Mouse (Mus musculus) neural tube, embryonic 11.5 days (tissue): ENCODE results near the gene Gm10803. TPM values are rescaled to one million over a fixed set of nuclear protein-coding genes. Genes with fewer than 3 reads are reported as not detected.

ENCODE experiments used
- ATAC-seq: fragments of 200-750 bp; cut with Nextera tagmentation; 2 replicates; pipeline ENCODE4 v1.8.0; 2017; ENCODE audit warnings: moderate number of reproducible peaks, mild to moderate bottlenecking, moderate TSS enrichment, moderate library complexity; ENCODE audit not compliant: insufficient read depth, low FRiP score, low TSS enrichment
- DNase-seq: peaks from one replicate; pipeline ENCODE4 v3.0.0-alpha.2; 2015; ENCODE audit warnings: low spot score
- H3K27ac ChIP-seq: fragments of 300-500 bp; sonication (generic); 2 replicates; pipeline ENCODE4 v1.5.1; 2014; ENCODE audit warnings: low read depth, mild to moderate bottlenecking, low read length
- H3K27me3 ChIP-seq: fragments of 300-500 bp; sonication (generic); 2 replicates; pipeline ENCODE4 v1.6.1; 2014; ENCODE audit warnings: mild to moderate bottlenecking, low read length, mixed read lengths; ENCODE audit not compliant: control insufficient read depth, insufficient read depth
- H3K36me3 ChIP-seq: fragments of 300-500 bp; sonication (generic); 2 replicates; pipeline ENCODE4 v1.6.1; 2014; ENCODE audit warnings: mild to moderate bottlenecking, low read length, moderate library complexity, mixed read lengths; ENCODE audit not compliant: control insufficient read depth, insufficient read depth
- H3K4me1 ChIP-seq: fragments of 300-500 bp; sonication (generic); 2 replicates; pipeline ENCODE4 v1.6.1; 2014; ENCODE audit warnings: low read length, mixed read lengths; ENCODE audit not compliant: control insufficient read depth, insufficient read depth
- H3K4me2 ChIP-seq: fragments of 300-500 bp; sonication (generic); 2 replicates; pipeline ENCODE4 v1.6.1; 2014; ENCODE audit warnings: low read depth, mild to moderate bottlenecking, moderate library complexity
- H3K4me3 ChIP-seq: fragments of 300-500 bp; sonication (generic); 2 replicates; pipeline ENCODE4 v1.5.1; 2014; ENCODE audit warnings: low read depth, low read length
- H3K9ac ChIP-seq: fragments of 300-500 bp; sonication (generic); 2 replicates; pipeline ENCODE4 v1.6.1; 2014; ENCODE audit warnings: mild to moderate bottlenecking, low read length
- H3K9me3 ChIP-seq: fragments of 300-500 bp; sonication (generic); 2 replicates; pipeline ENCODE4 v1.6.1; 2016; ENCODE audit warnings: low read length; ENCODE audit not compliant: control insufficient read depth
- WGBS: fragments of 180-500 bp; shearing (Covaris S2); extraction: QIAGEN DNeasy Blood & Tissue Kit; methylation state at CpG from one replicate; pipeline ENCODE4 v1.1.7; 2014; 5-methylcytosine and 5-hydroxymethylcytosine counted together
- polyA plus RNA-seq: library from polyadenylated mRNA; unstranded; fragments of >200 nt; fragmentation: Nextera tagmentation; extraction: Ambion mirVana; gene quantifications from 2 replicates; pipeline ENCODE4 v1.2.1, GENCODE M21; 2014

Gm10803 gene
- polyA plus RNA-seq, 1 experiment from 2014 or later, result not detected

GRCm38 (mm10) chr2:93533891-93534290, 26.5 kb upstream of the Gm10803 start:
- Histone ChIP-seq H3K27ac (no peak overlapping the region), H3K27me3 (no peaks in the 10 kb centered on the region), H3K9me3 (no peaks in the 10 kb centered on the region), H3K4me1 (no peaks in the 10 kb centered on the region), H3K4me3 (no peak overlapping the region), H3K36me3 (no peaks in the 10 kb centered on the region), H3K4me2 (no peak overlapping the region), H3K9ac (no peak overlapping the region)
- 87% methylated on average over 7 of the region's 7 CpGs for WGBS
- no peak for DNase-seq
- no peak for ATAC-seq

- Histone ChIP-seq H3K4me3 (no peak overlapping the region), H3K36me3 (no peaks in the 10 kb centered on the region), H3K4me1 (no peaks in the 10 kb centered on the region), H3K9ac (no peak overlapping the region), H3K27ac (no peak overlapping the region), H3K4me2 (no peak overlapping the region), H3K27me3 (no peaks in the 10 kb centered on the region), H3K9me3 (no peaks in the 10 kb centered on the region)
- 52% methylated on average over 3 of the region's 3 CpGs for WGBS
- DNase-seq (no peak), ATAC-seq (no peak)
Observed at GRCm38 (mm10) chr2:93537385-93537967, 22.9 kb upstream of the Gm10803 start.

- Histone ChIP-seq H3K9me3 (no peaks in the 10 kb centered on the region), H3K4me1 (no peaks in the 10 kb centered on the region), H3K4me3 (no peak overlapping the region), H3K36me3 (no peaks in the 10 kb centered on the region), H3K4me2 (no peak overlapping the region), H3K9ac (no peak overlapping the region), H3K27ac (no peak overlapping the region), H3K27me3 (no peaks in the 10 kb centered on the region)
- 34% methylated on average over 6 of the region's 6 CpGs for WGBS
- DNase-seq (no peak), ATAC-seq (no peak)
Observed at GRCm38 (mm10) chr2:93538140-93538539, 22.2 kb upstream of the Gm10803 start.

GRCm38 (mm10) chr2:93541771-93542170, 18.6 kb upstream of the Gm10803 start:
- no peak overlapping the region for H3K4me3 ChIP-seq
- H3K9ac ChIP-seq, result no peak overlapping the region
- no peak overlapping the region for H3K4me2 ChIP-seq
- ATAC-seq (no peak), DNase-seq (no peak)
- H3K36me3 ChIP-seq, result no peaks in the 10 kb centered on the region
- no peaks in the 10 kb centered on the region for H3K27me3 ChIP-seq
- H3K27ac ChIP-seq, result no peak overlapping the region
- no peaks in the 10 kb centered on the region for H3K4me1 ChIP-seq
- no peaks in the 10 kb centered on the region for H3K9me3 ChIP-seq
- 84% methylated on average over 2 of the region's 2 CpGs for WGBS

GRCm38 (mm10) chr2:93552676-93553521, 7.5 kb upstream of the Gm10803 start:
- Histone ChIP-seq H3K36me3 (no peaks in the 10 kb centered on the region), H3K27me3 (no peaks in the 10 kb centered on the region), H3K9me3 (no peaks in the 10 kb centered on the region), H3K9ac (no peak overlapping the region), H3K27ac (no peak overlapping the region), H3K4me2 (no peak overlapping the region), H3K4me1 (no peaks in the 10 kb centered on the region), H3K4me3 (no peak overlapping the region)
- no peak for ATAC-seq
- 70% methylated on average over 10 of the region's 10 CpGs for WGBS
- no peak for DNase-seq

- Histone ChIP-seq H3K9ac (no peak overlapping the region), H3K36me3 (no peaks in the 10 kb centered on the region), H3K4me1 (no peaks in the 10 kb centered on the region), H3K4me2 (no peak overlapping the region), H3K9me3 (no peaks in the 10 kb centered on the region), H3K4me3 (no peak overlapping the region), H3K27ac (no peak overlapping the region), H3K27me3 (no peaks in the 10 kb centered on the region)
- 59% methylated on average over 5 of the region's 5 CpGs for WGBS
- no peak for DNase-seq
- ATAC-seq, result no peak
Observed at GRCm38 (mm10) chr2:93553905-93554304, 6.5 kb upstream of the Gm10803 start.

GRCm38 (mm10) chr2:93565647-93566046, 5.3 kb downstream of the Gm10803 start:
- Histone ChIP-seq H3K27me3 (no peaks in the 10 kb centered on the region), H3K36me3 (no peaks in the 10 kb centered on the region), H3K4me3 (no peak overlapping the region), H3K4me2 (no peak overlapping the region), H3K9me3 (no peaks in the 10 kb centered on the region), H3K9ac (no peak overlapping the region), H3K4me1 (peaks cover 4% of the 10 kb centered on the region; the same call in 1 of the 2 replicates), H3K27ac (no peak overlapping the region)
- ATAC-seq (no peak), DNase-seq (no peak)
- 50% methylated on average over 6 of the region's 6 CpGs for WGBS

GRCm38 (mm10) chr2:93567675-93568074, 7.3 kb downstream of the Gm10803 start:
- 37% methylated on average over 7 of the region's 7 CpGs for WGBS

GRCm38 (mm10) chr2:93572565-93572964, 12.2 kb downstream of the Gm10803 start:
- H3K36me3 ChIP-seq, result no peaks in the 10 kb centered on the region
- no peak overlapping the region for H3K4me3 ChIP-seq
- H3K27me3 ChIP-seq, result no peaks in the 10 kb centered on the region
- WGBS, result 75% methylated on average over 5 of the region's 5 CpGs
- ATAC-seq (no peak), DNase-seq (no peak)
- H3K4me1 ChIP-seq, result peaks cover 4% of the 10 kb centered on the region; the same call in 1 of the 2 replicates
- H3K27ac ChIP-seq, result no peak overlapping the region
- no peaks in the 10 kb centered on the region for H3K9me3 ChIP-seq
- no peak overlapping the region for H3K4me2 ChIP-seq
- no peak overlapping the region for H3K9ac ChIP-seq

More at GRCm38 (mm10) chr2:93567675-93568074, 7.3 kb downstream of the Gm10803 start:
- DNase-seq, result no peak
- no peaks in the 10 kb centered on the region for H3K27me3 ChIP-seq
- peaks cover 4% of the 10 kb centered on the region; the same call in 1 of the 2 replicates for H3K4me1 ChIP-seq
- H3K4me2 ChIP-seq, result no peak overlapping the region
- H3K36me3 ChIP-seq, result no peaks in the 10 kb centered on the region
- H3K27ac ChIP-seq, result no peak overlapping the region
- H3K4me3 ChIP-seq, result no peak overlapping the region
- ATAC-seq, result no peak
- no peak overlapping the region for H3K9ac ChIP-seq
- H3K9me3 ChIP-seq, result no peaks in the 10 kb centered on the region
